Mouse (Mus musculus): ENCODE measurements around the gene Ephb4. TPM values are rescaled to one million over a fixed set of nuclear protein-coding genes. Genes with fewer than 3 reads are reported as not detected.

Gene Ephb4
- total RNA-seq, 2 experiments from 2014 or later = 56.9 to 57.6 TPM

DNA sequence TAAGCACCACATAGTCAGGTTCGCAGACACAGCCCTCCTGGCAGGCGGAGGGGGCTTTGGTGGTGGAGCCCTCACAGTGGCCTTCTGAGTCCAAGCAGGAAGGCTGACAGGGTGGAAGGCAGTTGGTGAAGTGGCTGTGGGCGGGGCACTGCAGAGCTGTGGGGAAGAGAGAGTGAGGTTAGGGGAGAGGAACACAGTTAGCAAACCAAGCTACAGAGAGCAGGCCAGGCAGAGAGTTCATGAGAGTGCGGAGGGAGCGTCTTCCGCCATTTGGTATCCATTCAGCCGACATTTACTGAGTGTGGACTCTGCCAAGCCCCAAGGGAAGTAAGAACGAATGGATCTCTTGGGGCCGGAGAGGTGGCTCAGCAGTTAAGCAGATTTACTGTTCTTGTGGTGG lies 69.2 kb downstream of the Ephb4 start:
- DNase-seq (ENCODE audit: low spot score in 2 of 2) = no peak

DNA sequence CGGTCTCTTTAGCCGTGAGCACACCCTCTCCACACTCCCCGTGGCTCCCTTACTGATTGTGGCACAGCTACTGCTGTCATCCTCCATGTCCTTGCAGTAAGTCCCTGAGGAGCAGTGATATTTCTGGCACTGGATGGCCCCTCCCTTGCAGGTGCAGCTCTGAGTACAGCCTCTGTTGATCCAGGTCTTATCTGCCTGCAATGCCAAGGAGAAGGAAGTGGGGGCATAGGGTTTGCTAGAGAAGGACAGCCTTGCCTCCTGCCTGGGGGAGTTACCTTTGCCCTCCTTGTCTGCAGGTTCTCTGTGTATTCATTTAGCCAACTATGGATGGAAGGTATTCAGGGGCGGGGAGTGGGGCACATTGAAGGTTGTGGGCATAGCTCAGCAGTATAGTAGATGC lies 69.9 kb downstream of the Ephb4 start:
- no peak for DNase-seq (ENCODE audit: low spot score in 2 of 2)

DNA sequence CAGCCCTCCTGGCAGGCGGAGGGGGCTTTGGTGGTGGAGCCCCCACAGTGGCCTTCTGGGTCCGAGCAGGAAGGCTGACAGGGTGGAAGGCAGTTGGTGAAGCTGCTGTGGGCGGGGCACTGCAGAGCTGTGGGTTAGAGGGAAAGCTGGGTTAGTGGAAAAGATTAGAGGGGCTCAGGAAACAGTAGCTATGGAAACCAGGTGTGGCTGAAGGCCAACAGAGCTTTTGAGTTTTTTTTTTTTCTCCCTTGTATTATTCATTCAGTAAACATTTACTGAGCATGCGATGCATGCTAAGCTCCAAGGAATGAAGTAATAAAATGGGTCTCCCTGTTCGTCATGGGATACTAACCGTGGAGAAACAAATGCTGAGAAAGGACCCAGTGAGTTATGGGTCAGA lies 75.7 kb downstream of the Ephb4 start:
- DNase-seq (ENCODE audit: low spot score in 2 of 2) = no peak

Other genes starting within 250 kb of the Ephb4 start
- 10 to 100 TPM; 13.6 to 13.8 TPM for gene Trim56, start 233.9 kb upstream of the Ephb4 start, total RNA-seq (2021)
- gene Muc3, start 200.8 kb upstream of the Ephb4 start, total RNA-seq (2021) = not detected
- gene Muc3a, start 137.7 kb upstream of the Ephb4 start, total RNA-seq (2021) = under 1 TPM; 0.88 to 0.98 TPM
- 10 to 100 TPM; 68.5 to 78.9 TPM for gene Ache, start 62.6 kb upstream of the Ephb4 start, total RNA-seq (2021)
- 10 to 100 TPM; 47.7 to 51.2 TPM for gene Ufsp1, start 55.5 kb upstream of the Ephb4 start, total RNA-seq (2021)
- 100 to 1,000 TPM; 113 to 138 TPM for gene Srrt, start 42.4 kb upstream of the Ephb4 start, total RNA-seq (2021)
- 10 to 100 TPM; 31.2 to 31.9 TPM for gene Trip6, start 35.7 kb upstream of the Ephb4 start, total RNA-seq (2021)
- 10 to 100 TPM in 1 of 2 experiments, 1 to 10 TPM in 1; 8.2 to 10.3 TPM for gene Slc12a9, start 16.5 kb upstream of the Ephb4 start, total RNA-seq (2021)
- gene Zan, start 127.0 kb downstream of the Ephb4 start, total RNA-seq (2021) = under 1 TPM; 0.18 to 0.56 TPM
- gene Pop7, start 152.4 kb downstream of the Ephb4 start, total RNA-seq (2021) = 10 to 100 TPM; 19.8 to 22.6 TPM
- 10 to 100 TPM; 27.5 to 30.7 TPM for gene Gigyf1, start 168.4 kb downstream of the Ephb4 start, total RNA-seq (2021)
- gene Epo, start 183.1 kb downstream of the Ephb4 start, total RNA-seq (2021) = not detected
- gene Gnb2, start 183.4 kb downstream of the Ephb4 start, total RNA-seq (2021) = 100 to 1,000 TPM; 483 to 529 TPM
- not detected for gene Actl6b, start 203.4 kb downstream of the Ephb4 start, total RNA-seq (2021)
- gene Tfr2, start 219.7 kb downstream of the Ephb4 start, total RNA-seq (2021) = under 1 TPM; 0.29 to 0.31 TPM